Mouse (Mus musculus) liver, embryonic 12.5 days (tissue): Measurements from ENCODE around the gene Hspbap1. TPM values are rescaled to one million over a fixed set of nuclear protein-coding genes. Genes with fewer than 3 reads are reported as not detected.

Experiments used
- ATAC-seq: fragments of 200-750 bp; cut with Nextera tagmentation; 2 replicates; pipeline ENCODE4 v1.8.0; 2017; ENCODE audit warnings: moderate number of reproducible peaks, mild to moderate bottlenecking, moderate library complexity
- H3K27ac ChIP-seq: fragments of 300-500 bp; sonication (generic); 2 replicates; pipeline ENCODE4 v1.5.1; 2016; ENCODE audit warnings: mild to moderate bottlenecking
- H3K27me3 ChIP-seq: fragments of 300-500 bp; sonication (generic); replicated peaks from 2 replicates; pipeline ENCODE4 v1.6.1; 2016; ENCODE audit warnings: mild to moderate bottlenecking, moderate library complexity
- H3K36me3 ChIP-seq: fragments of 300-500 bp; sonication (generic); 2 replicates; pipeline ENCODE4 v1.6.1; 2016; ENCODE audit warnings: mild to moderate bottlenecking, moderate library complexity
- H3K4me1 ChIP-seq: fragments of 300-500 bp; sonication (generic); 2 replicates; pipeline ENCODE4 v1.6.1; 2016
- H3K4me2 ChIP-seq: fragments of 300-500 bp; sonication (generic); 2 replicates; pipeline ENCODE4 v1.6.1; 2016; ENCODE audit warnings: mild to moderate bottlenecking, moderate library complexity
- H3K4me3 ChIP-seq: fragments of 300-500 bp; sonication (generic); 2 replicates; pipeline ENCODE4 v1.5.1; 2016; ENCODE audit warnings: mild to moderate bottlenecking, moderate library complexity
- H3K9ac ChIP-seq: fragments of 300-500 bp; sonication (generic); 2 replicates; pipeline ENCODE4 v1.6.1; 2016; ENCODE audit warnings: mild to moderate bottlenecking, moderate library complexity
- H3K9me3 ChIP-seq: fragments of 300-500 bp; sonication (generic); replicated peaks from 2 replicates; pipeline ENCODE4 v1.6.1; 2016; ENCODE audit warnings: mild to moderate bottlenecking, moderate library complexity
- WGBS: fragments of 180-500 bp; shearing (Covaris S2); methylation state at CpG from one replicate; pipeline ENCODE4 v1.1.7; 2016; ENCODE audit not compliant: insufficient replicate concordance; 5-methylcytosine and 5-hydroxymethylcytosine counted together
- polyA plus RNA-seq: library from polyadenylated mRNA; unstranded; fragments of >200 nt; fragmentation: Nextera tagmentation; extraction: Ambion mirVana; gene quantifications from 2 replicates; pipeline ENCODE4 v1.2.1, GENCODE M21; 2016

Hspbap1 gene
- polyA plus RNA-seq, 1 experiment from 2014 or later = 22.4 TPM

GRCm38 (mm10) chr16:35862057-35862456, 91.9 kb downstream of the Hspbap1 start:
- Histone ChIP-seq H3K9me3 (no peaks in the 10 kb centered on the region), H3K9ac (no peak overlapping the region), H3K4me3 (no peak overlapping the region), H3K4me1 (peaks cover 20% of the 10 kb centered on the region), H3K4me2 (no peak overlapping the region), H3K27me3 (peaks cover 13% of the 10 kb centered on the region), H3K36me3 (no peaks in the 10 kb centered on the region), H3K27ac (no peak overlapping the region)
- WGBS = 69% methylated on average over 1 of the region's 1 CpGs
- ATAC-seq = no peak

GRCm38 (mm10) chr16:35867726-35868125, 97.6 kb downstream of the Hspbap1 start:
- 67% methylated on average over 11 of the region's 11 CpGs for WGBS
- H3K4me3 ChIP-seq = no peak overlapping the region
- H3K9ac ChIP-seq = no peak overlapping the region
- peaks cover 27% of the 10 kb centered on the region for H3K4me1 ChIP-seq
- no peak for ATAC-seq
- no peak overlapping the region for H3K4me2 ChIP-seq
- no peaks in the 10 kb centered on the region for H3K36me3 ChIP-seq
- no peak overlapping the region for H3K27ac ChIP-seq
- no peaks in the 10 kb centered on the region for H3K9me3 ChIP-seq
- H3K27me3 ChIP-seq = peaks cover 55% of the 10 kb centered on the region

GRCm38 (mm10) chr16:35869126-35869525, 99.0 kb downstream of the Hspbap1 start:
- H3K9me3 ChIP-seq = no peaks in the 10 kb centered on the region
- H3K27me3 ChIP-seq = peaks cover 59% of the 10 kb centered on the region
- H3K4me1 ChIP-seq = peaks cover 30% of the 10 kb centered on the region
- no peaks in the 10 kb centered on the region for H3K36me3 ChIP-seq
- ATAC-seq = no peak
- peak overlapping the region; percentile 42 for H3K4me2 ChIP-seq
- H3K4me3 ChIP-seq = 0 out of 2 replicates have a peak overlapping the region, but pooled peaks have one; percentile 10
- no peak overlapping the region for H3K27ac ChIP-seq
- no peak overlapping the region for H3K9ac ChIP-seq
- 19% methylated on average over 3 of the region's 3 CpGs for WGBS

- Histone ChIP-seq H3K4me1 (peaks cover 30% of the 10 kb centered on the region), H3K4me2 (peak overlapping the region; percentile 42), H3K4me3 (no peak overlapping the region), H3K9me3 (no peaks in the 10 kb centered on the region), H3K27ac (no peak overlapping the region), H3K27me3 (peaks cover 54% of the 10 kb centered on the region), H3K36me3 (no peaks in the 10 kb centered on the region), H3K9ac (no peak overlapping the region)
- ATAC-seq = no peak
- WGBS = 59% methylated on average over 6 of the region's 6 CpGs
Measured at GRCm38 (mm10) chr16:35869656-35870055, 99.5 kb downstream of the Hspbap1 start.

GRCm38 (mm10) chr16:35870581-35871047, 100.4 kb downstream of the Hspbap1 start:
- Histone ChIP-seq H3K36me3 (no peaks in the 10 kb centered on the region), H3K9ac (peak overlapping the region; percentile 74), H3K4me2 (peak overlapping the region; percentile 79), H3K9me3 (no peaks in the 10 kb centered on the region), H3K4me1 (peaks cover 30% of the 10 kb centered on the region), H3K27ac (no peak overlapping the region), H3K4me3 (peak overlapping the region; percentile 71), H3K27me3 (peaks cover 51% of the 10 kb centered on the region)
- ATAC-seq = no peak
- WGBS = 3% methylated on average over 12 of the region's 12 CpGs

DNA sequence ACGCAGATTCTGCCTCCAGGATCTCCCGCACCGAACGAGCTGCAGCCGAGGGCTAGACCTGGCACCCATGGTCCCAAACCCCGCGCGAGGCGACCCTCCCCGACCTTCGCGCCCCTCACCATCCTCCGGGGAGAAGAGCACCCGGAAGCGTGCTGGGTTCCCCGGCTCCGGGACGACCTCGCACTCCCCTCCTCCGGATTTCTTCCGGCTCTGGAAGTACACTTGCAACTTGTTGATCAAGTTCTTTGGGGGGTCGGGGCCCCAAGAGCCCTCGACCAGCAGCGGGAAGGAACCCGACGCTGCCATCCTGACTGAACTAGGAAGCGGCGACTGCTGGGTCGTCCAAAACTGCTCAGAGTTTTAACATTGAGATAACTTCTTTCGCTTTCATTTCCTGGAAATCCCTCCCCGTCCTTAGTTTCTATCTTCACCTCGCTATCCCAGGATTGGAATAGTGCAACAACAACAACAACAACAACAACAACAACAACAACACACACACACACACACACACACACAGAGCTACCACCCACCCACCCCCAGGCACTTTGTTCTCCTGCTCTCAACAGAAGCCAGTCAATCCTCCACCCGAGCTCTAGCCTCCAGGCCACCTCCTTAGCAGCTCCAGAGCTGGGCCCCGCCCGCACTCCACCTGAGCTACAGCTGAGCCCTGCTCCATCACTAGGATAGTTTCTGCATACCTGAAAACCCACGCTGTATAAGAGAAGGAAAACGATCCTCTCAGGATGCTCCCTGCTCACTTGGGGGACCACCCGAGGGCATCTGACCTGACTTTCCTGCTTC, 101.1 kb downstream of the Hspbap1 start, which contains the start of gene Parp14:
Gene Parp14, minus strand, starts transcription at position 497 of the 804 bp plus-strand sequence.
- Histone ChIP-seq H3K4me2 (peak within 1 kb of the TSS; percentile 79), H3K36me3 (no peaks in the 10 kb centered on the region), H3K27ac (no peak within 1 kb of the TSS), H3K9ac (peak within 1 kb of the TSS; percentile 74), H3K27me3 (peaks cover 51% of the 10 kb centered on the region), H3K4me1 (peaks cover 30% of the 10 kb centered on the region), H3K9me3 (no peaks in the 10 kb centered on the region), H3K4me3 (peak within 1 kb of the TSS; percentile 71)
- WGBS = under 1% methylated on average over 38 of the region's 38 CpGs
- ATAC-seq = peak; percentile 75

DNA sequence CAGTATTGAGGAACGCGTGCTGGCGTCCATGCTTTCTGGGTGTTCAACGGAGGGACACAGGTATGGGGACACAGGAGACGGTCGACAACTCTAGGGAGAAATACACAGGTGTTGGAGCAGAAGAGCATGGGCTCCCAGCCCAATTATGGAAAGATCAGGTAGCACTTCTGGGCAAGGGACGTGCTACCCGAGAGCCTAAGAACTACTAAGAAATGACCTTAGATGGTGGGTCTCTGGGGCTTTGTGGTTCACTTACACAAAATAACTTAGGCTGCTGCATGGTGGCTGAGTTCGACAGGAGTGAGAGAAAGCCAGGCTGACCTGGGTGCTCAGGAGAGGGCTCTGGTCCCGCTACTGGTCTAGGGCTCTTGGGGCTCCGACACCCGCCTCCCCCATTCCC, 101.7 kb downstream of the Hspbap1 start:
- Histone ChIP-seq H3K36me3 (no peaks in the 10 kb centered on the region), H3K4me3 (peak overlapping the region; percentile 71), H3K9ac (peak overlapping the region; percentile 74; the same call in 1 of the 2 replicates), H3K4me2 (peak overlapping the region; percentile 79), H3K27ac (no peak overlapping the region), H3K27me3 (peaks cover 51% of the 10 kb centered on the region), H3K4me1 (peaks cover 30% of the 10 kb centered on the region), H3K9me3 (no peaks in the 10 kb centered on the region)
- WGBS = 15% methylated on average over 12 of the region's 12 CpGs
- ATAC-seq = peak; percentile 24

DNA sequence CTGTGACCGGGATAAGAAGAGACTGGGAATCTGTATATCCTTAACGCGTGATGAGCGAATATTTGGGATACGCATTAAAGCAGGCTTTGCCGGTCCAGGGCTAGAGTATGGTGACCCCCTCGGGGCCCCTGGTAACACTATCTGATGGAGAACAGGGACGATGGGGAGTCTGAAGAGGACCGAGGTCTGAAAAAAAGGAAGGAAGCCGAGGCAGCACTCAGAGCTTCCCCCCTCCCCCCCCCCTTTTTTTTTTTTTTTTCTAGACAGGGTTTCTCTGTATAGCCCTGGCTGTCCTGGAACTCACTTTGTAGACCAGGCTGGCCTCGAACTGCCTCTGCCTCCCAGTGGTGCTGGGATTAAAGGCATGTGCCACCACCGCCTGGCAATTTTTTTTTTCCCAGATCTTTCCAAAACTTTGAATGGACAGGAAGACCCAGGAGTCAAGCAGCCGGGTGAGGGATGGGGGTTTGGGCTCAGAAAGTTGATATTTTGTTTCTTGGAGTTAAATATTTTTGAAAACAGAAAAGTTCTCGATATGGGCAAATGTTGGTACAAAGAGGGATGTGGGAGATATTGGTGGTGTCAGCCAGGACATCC, 102.3 kb downstream of the Hspbap1 start:
- peak overlapping the region; percentile 71; the same call in 1 of the 2 replicates for H3K4me3 ChIP-seq
- peaks cover 30% of the 10 kb centered on the region for H3K4me1 ChIP-seq
- H3K9ac ChIP-seq = no peak overlapping the region
- H3K27me3 ChIP-seq = peaks cover 51% of the 10 kb centered on the region
- 23% methylated on average over 14 of the region's 14 CpGs for WGBS
- ATAC-seq = no peak
- peak overlapping the region; percentile 79 for H3K4me2 ChIP-seq
- no peaks in the 10 kb centered on the region for H3K36me3 ChIP-seq
- no peaks in the 10 kb centered on the region for H3K9me3 ChIP-seq
- H3K27ac ChIP-seq = no peak overlapping the region

DNA sequence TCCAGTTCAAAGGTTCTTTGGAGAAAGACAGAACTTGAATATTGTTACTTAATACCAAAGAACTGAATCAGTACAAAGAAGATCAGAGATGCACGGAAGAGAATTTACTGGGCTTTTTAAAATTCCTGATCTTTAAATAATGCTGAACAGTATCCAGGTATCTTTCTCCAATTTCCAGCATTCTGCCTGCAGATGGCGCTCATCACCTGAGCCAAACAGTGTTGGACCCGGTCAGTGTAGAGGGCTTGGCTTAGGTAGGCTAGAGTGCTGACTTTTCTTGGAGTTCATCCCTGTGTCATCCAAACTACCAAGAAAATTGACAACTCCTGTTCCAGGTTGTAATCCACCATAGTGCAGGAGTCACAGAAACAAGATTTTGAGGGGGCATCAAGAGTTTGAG, 104.2 kb downstream of the Hspbap1 start:
- Histone ChIP-seq H3K9ac (no peak overlapping the region), H3K36me3 (no peaks in the 10 kb centered on the region), H3K9me3 (no peaks in the 10 kb centered on the region), H3K4me2 (no peak overlapping the region), H3K4me1 (peaks cover 25% of the 10 kb centered on the region), H3K27me3 (peaks cover 37% of the 10 kb centered on the region), H3K4me3 (no peak overlapping the region), H3K27ac (no peak overlapping the region)
- no peak for ATAC-seq
- 16% methylated on average over 3 of the region's 3 CpGs for WGBS

Other genes starting within 250 kb of the Hspbap1 start
- 0.17 and 0.62 TPM in 2 replicates for gene Sema5b, start 229.2 kb upstream of the Hspbap1 start, polyA plus RNA-seq
- 7.1 and 7.8 TPM in 2 replicates for gene Dirc2, start 1.0 kb upstream of the Hspbap1 start, polyA plus RNA-seq
- 0.81 and 1.2 TPM in 2 replicates for gene Parp14, start 101.2 kb downstream of the Hspbap1 start, polyA plus RNA-seq
- gene Parp9, start 168.1 kb downstream of the Hspbap1 start, polyA plus RNA-seq = 5.7 and 5.8 TPM in 2 replicates
- gene Dtx3l, start 168.8 kb downstream of the Hspbap1 start, polyA plus RNA-seq = 3.4 and 3.5 TPM in 2 replicates
- gene Kpna1, start 208.4 kb downstream of the Hspbap1 start, polyA plus RNA-seq = 52.6 and 53.9 TPM in 2 replicates